Mouse (Mus musculus) left cerebral cortex, postnatal 25 days (tissue): Measurements from ENCODE around the gene Olfr1248. TPM values are rescaled to one million over a fixed set of nuclear protein-coding genes. Genes with fewer than 3 reads are reported as not detected.
"Not testable (repeated sequence)": the region's sequence is repeated elsewhere in the genome, so short reads cannot be mapped to it uniquely, and the experiment has no call there.

Experiments
- DNase-seq, 2 experiments: peaks; one replicate each; pipeline ENCODE4 v3.0.0; 2022; ENCODE audit warnings: low spot score in 2 of 2, mixed read lengths in 1 of 2
- intact Hi-C: fragments of 180-260 bp; cut with DNase I; formaldehyde crosslinking; loops from one replicate; pipeline ENCODE4 v1.15.1; 2025
- total RNA-seq, 2 experiments: library from RNA; stranded (reverse); gene quantifications; 2 replicates each; pipeline ENCODE4 v1.2.3; 2021

Olfr1248 gene
- total RNA-seq = not detected

GRCm38 (mm10) chr2:89618145-89618544 is at the start of gene Olfr1248:
Gene Olfr1248 (minus strand): TSS chr2:89618245.
- DNase-seq, intact Hi-C loops: not testable (repeated sequence)

GRCm38 (mm10) chr2:89661367-89661766 is 43.3 kb upstream of the Olfr1248 start, which contains the start of gene Olfr1250:
Gene Olfr1250 (minus strand): TSS chr2:89661467.
- intact Hi-C loops = no loop called here
- DNase-seq = no peak

GRCm38 (mm10) chr2:89634883-89635282 is 16.8 kb upstream of the Olfr1248 start, which contains the start of gene Olfr1249:
Gene Olfr1249 (minus strand): TSS chr2:89634983.
- no peak for DNase-seq
- intact Hi-C loops = no loop called here

- no peak for DNase-seq
These were observed 4.0 kb downstream of the Olfr1248 start, which contains the start of gene Olfr1247 for GRCm38 (mm10) chr2:89614030-89614429. Gene Olfr1247 (minus strand): TSS chr2:89614130.

GRCm38 (mm10) chr2:89593057-89593456 is 25.0 kb downstream of the Olfr1248 start, which contains the start of gene Olfr1246:
Gene Olfr1246 (minus strand): TSS chr2:89593157.
- intact Hi-C loops = no loop called here
- DNase-seq = no peak

More at GRCm38 (mm10) chr2:89614030-89614429, 4.0 kb downstream of the Olfr1248 start, which contains the start of gene Olfr1247:
- intact Hi-C loops = no loop called here

- intact Hi-C loops = no loop called here
These were observed 39.7 kb downstream of the Olfr1248 start, which contains the start of gene Olfr1245 for GRCm38 (mm10) chr2:89578347-89578746. Gene Olfr1245 (minus strand): TSS chr2:89578447.

More at GRCm38 (mm10) chr2:89578347-89578746, 39.7 kb downstream of the Olfr1248 start, which contains the start of gene Olfr1245:
- no peak for DNase-seq

Other genes with a start within 250 kb of the Olfr1248 start
- gene Olfr1238, start 208.6 kb downstream of the Olfr1248 start, total RNA-seq = not detected
- not detected for gene Olfr1239, start 197.8 kb downstream of the Olfr1248 start, total RNA-seq
- not detected for gene Olfr1240, start 175.2 kb downstream of the Olfr1248 start, total RNA-seq
- gene Olfr1241, start 131.1 kb downstream of the Olfr1248 start, total RNA-seq = not detected
- not detected for gene Olfr1242, start 119.9 kb downstream of the Olfr1248 start, total RNA-seq
- gene Olfr1243, start 86.8 kb downstream of the Olfr1248 start, total RNA-seq = not detected
- gene Olfr1245, start 39.8 kb downstream of the Olfr1248 start, total RNA-seq = not detected
- not detected for gene Olfr1246, start 25.1 kb downstream of the Olfr1248 start, total RNA-seq
- under 1 TPM in 1 of 2 experiments, not detected in 1; 0.14 TPM for gene Olfr1247, start 4.1 kb downstream of the Olfr1248 start, total RNA-seq
- not detected for gene Olfr1249, start 16.7 kb upstream of the Olfr1248 start, total RNA-seq
- not detected for gene Olfr1250, start 43.2 kb upstream of the Olfr1248 start, total RNA-seq
- not detected for gene Olfr1251, start 53.7 kb upstream of the Olfr1248 start, total RNA-seq
- gene Olfr1252, start 106.8 kb upstream of the Olfr1248 start, total RNA-seq = not detected
- not detected for gene Olfr1253, start 138.8 kb upstream of the Olfr1248 start, total RNA-seq
- not detected for gene Olfr1254, start 175.4 kb upstream of the Olfr1248 start, total RNA-seq
- not detected for gene Olfr1255, start 193.8 kb upstream of the Olfr1248 start, total RNA-seq
- under 1 TPM in 1 of 2 experiments, not detected in 1; 0.05 TPM for gene Olfr1256, start 223.3 kb upstream of the Olfr1248 start, total RNA-seq
- gene Olfr48, start 230.0 kb upstream of the Olfr1248 start, total RNA-seq = not detected